Mouse (Mus musculus) spleen, adult 2 months (tissue): Measurements from ENCODE around the gene Stox1. TPM values are rescaled to one million over a fixed set of nuclear protein-coding genes. Genes with fewer than 3 reads are reported as not detected.
A peak's percentile ranks its signal among the peaks of the same experiment; 100 is the strongest.

Source experiments
- DNase-seq, 2 experiments: peaks; one replicate each; pipeline versions ENCODE4 v3.0.0 to v3.0.0-alpha.2; 2012 to 2021; ENCODE audit warnings: low spot score in 2 of 2, low read depth in 1 of 2
- H3K27ac ChIP-seq: fragments of 200-500 bp; 2 replicates; pipeline ENCODE4 v1.5.1; 2012; ENCODE audit warnings: low read length, inconsistent platforms; ENCODE audit not compliant: insufficient read depth
- H3K27me3 ChIP-seq: fragments of 200-500 bp; 2 replicates; pipeline ENCODE4 v1.6.1; 2012; ENCODE audit warnings: mild to moderate bottlenecking, moderate library complexity, low read length, inconsistent platforms; ENCODE audit not compliant: control insufficient read depth, insufficient read depth
- H3K36me3 ChIP-seq: fragments of 200-500 bp; 2 replicates; pipeline ENCODE4 v1.6.1; 2012; ENCODE audit warnings: mild to moderate bottlenecking, low read length, inconsistent platforms; ENCODE audit not compliant: control insufficient read depth, insufficient read depth
- H3K4me1 ChIP-seq: fragments of 200-500 bp; 2 replicates; pipeline ENCODE4 v1.6.1; 2011; ENCODE audit warnings: inconsistent platforms; ENCODE audit not compliant: control insufficient read depth, insufficient read depth, insufficient read length
- H3K4me3 ChIP-seq: fragments of 200-500 bp; 2 replicates; pipeline ENCODE4 v1.5.1; 2011; ENCODE audit warnings: mild to moderate bottlenecking, inconsistent platforms; ENCODE audit not compliant: insufficient read depth, insufficient read length; ENCODE audit errors: extremely low read depth
- CTCF ChIP-seq: fragments of 200-500 bp; IDR thresholded peaks from 2 replicates; pipeline ENCODE4 v1.5.1; 2011; ENCODE audit warnings: mild to moderate bottlenecking, inconsistent platforms; ENCODE audit not compliant: insufficient read depth, insufficient read length, insufficient replicate concordance; ENCODE audit errors: extremely low read depth
- POLR2A ChIP-seq: fragments of 200-500 bp; IDR thresholded peaks from 2 replicates; pipeline ENCODE4 v1.6.1; 2011; ENCODE audit warnings: low read depth, low read length, inconsistent platforms
- WGBS: fragments of 180-500 bp; shearing (Covaris S2); methylation state at CpG from one replicate; pipeline ENCODE4 v1.1.7; 2018; 5-methylcytosine and 5-hydroxymethylcytosine counted together
- polyA plus RNA-seq: library from polyadenylated mRNA; depleted of rRNA; stranded (reverse); fragments of >200 nt; gene quantifications from 2 replicates; pipeline ENCODE4 v1.2.3, GENCODE M21; 2012

Gene Stox1
- polyA plus RNA-seq, 1 experiment, result 0.20 TPM

DNA sequence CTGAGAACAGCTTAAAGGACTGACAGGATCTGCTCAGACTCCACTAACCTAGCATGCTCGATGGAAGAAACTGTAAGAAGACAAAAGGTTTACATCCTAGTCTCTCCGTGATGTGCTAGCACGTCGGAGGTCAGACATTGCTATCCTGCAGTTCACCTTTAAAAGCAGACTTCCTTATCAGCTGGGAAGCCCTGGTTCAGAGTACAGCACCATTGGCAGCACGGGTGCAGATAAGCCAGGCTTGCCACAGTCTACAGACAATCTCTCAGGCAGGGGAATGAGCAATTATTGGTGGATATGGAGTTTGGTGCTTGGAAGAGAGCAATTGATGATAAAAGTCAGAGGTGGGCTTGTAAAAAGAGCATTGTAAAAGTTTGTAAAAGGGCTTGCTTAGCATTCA lies 57.9 kb downstream of the Stox1 start:
- no peak overlapping the region for H3K27ac ChIP-seq
- H3K4me3 ChIP-seq, result no peak overlapping the region
- no peak for TF ChIP-seq CTCF
- TF ChIP-seq POLR2A, result no peak
- DNase-seq, result no peak
- H3K4me1 ChIP-seq, result peaks cover 7% of the 10 kb centered on the region; the same call in 1 of the 2 replicates
- WGBS, result 77% methylated on average over 5 of the region's 5 CpGs
- no peaks in the 10 kb centered on the region for H3K27me3 ChIP-seq
- no peaks in the 10 kb centered on the region for H3K36me3 ChIP-seq

- no peaks in the 10 kb centered on the region for H3K36me3 ChIP-seq
- H3K4me1 ChIP-seq, result peaks cover 7% of the 10 kb centered on the region; the same call in 1 of the 2 replicates
- WGBS, result 5% methylated on average over 27 of the region's 27 CpGs
- H3K27me3 ChIP-seq, result no peaks in the 10 kb centered on the region
- TF ChIP-seq CTCF, result no peak
- no peak for TF ChIP-seq POLR2A
- H3K4me3 ChIP-seq, result peak overlapping the region; percentile 59
- DNase-seq, result peak in 1 of 2 experiments; percentile 51
- peak overlapping the region; percentile 24; the same call in 1 of the 2 replicates for H3K27ac ChIP-seq
Measured at GRCm38 (mm10) chr10:62664963-62665590, 60.9 kb downstream of the Stox1 start.

GRCm38 (mm10) chr10:62664171-62664570 lies 61.8 kb downstream of the Stox1 start:
- no peak for DNase-seq
- no peaks in the 10 kb centered on the region for H3K27me3 ChIP-seq
- TF ChIP-seq POLR2A (no peak), CTCF (no peak)
- no peak overlapping the region for H3K27ac ChIP-seq
- H3K36me3 ChIP-seq, result no peaks in the 10 kb centered on the region
- WGBS, result 90% methylated on average over 10 of the region's 10 CpGs
- H3K4me3 ChIP-seq, result no peak overlapping the region
- peaks cover 7% of the 10 kb centered on the region; the same call in 1 of the 2 replicates for H3K4me1 ChIP-seq

DNA sequence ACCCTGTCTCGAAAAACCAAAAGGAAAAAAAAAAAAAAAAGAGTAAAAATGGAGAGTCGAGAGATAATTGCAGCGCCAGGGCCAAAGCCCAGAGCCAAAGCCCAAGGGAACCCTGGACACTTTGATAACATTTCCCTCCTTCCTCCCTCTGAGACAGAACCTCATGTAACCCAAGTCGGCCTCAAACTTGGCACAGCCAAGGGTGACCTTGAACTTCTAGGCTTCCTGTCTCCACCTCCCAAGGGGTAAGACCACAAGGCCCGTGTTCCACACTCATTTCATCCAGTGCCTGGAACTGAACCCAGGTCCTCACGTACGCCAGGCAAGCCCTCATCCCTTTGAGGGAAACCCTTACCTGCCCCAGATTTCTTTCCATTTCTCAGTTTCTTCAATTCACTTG lies 69.2 kb downstream of the Stox1 start:
- Histone ChIP-seq H3K4me1 (no peaks in the 10 kb centered on the region), H3K27ac (no peak overlapping the region), H3K27me3 (no peaks in the 10 kb centered on the region), H3K4me3 (no peak overlapping the region), H3K36me3 (no peaks in the 10 kb centered on the region)
- WGBS, result 80% methylated on average over 7 of the region's 7 CpGs
- TF ChIP-seq POLR2A, result no peak
- no peak for TF ChIP-seq CTCF
- DNase-seq, result no peak

DNA sequence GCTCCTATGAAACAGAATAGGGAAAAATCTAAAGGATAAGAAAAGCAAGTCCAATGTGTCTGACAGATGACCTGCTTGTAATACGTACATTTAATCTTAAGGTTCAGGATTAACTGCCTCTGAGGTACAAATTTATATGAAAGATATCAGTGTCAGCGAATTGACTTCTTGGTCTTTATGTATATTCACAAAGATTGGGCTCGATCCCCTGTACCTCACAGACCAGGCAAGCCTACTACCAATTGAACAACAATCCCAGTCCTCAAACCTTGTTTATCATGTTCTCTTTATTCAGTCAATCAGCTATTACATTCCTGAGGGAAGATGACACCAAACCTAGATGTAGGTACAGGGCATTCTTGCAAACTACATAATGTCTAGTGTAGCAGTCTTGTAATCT lies 74.0 kb downstream of the Stox1 start:
- H3K27ac ChIP-seq, result peak overlapping the region; percentile 78
- H3K4me3 ChIP-seq, result peak overlapping the region; percentile 98
- no peaks in the 10 kb centered on the region for H3K27me3 ChIP-seq
- TF ChIP-seq POLR2A (no peak), CTCF (no peak)
- no peak for DNase-seq
- peaks cover 2% of the 10 kb centered on the region; the same call in 1 of the 2 replicates for H3K4me1 ChIP-seq
- 29% methylated on average over 3 of the region's 3 CpGs for WGBS
- no peaks in the 10 kb centered on the region; the same call in 1 of the 2 replicates for H3K36me3 ChIP-seq

- peak within 1 kb of the TSS; percentile 98 for H3K4me3 ChIP-seq
- TF ChIP-seq CTCF (no peak), POLR2A (peak; percentile 45; the same call in 1 of the 2 replicates)
- DNase-seq, result peak; percentile 97
- under 1% methylated on average over 88 of the region's 89 CpGs for WGBS
- H3K27ac ChIP-seq, result peak within 1 kb of the TSS; percentile 98
- H3K27me3 ChIP-seq, result no peaks in the 10 kb centered on the region
- peaks cover 2% of the 10 kb centered on the region; the same call in 1 of the 2 replicates for H3K36me3 ChIP-seq
- H3K4me1 ChIP-seq, result peaks cover 2% of the 10 kb centered on the region; the same call in 1 of the 2 replicates
Measured at GRCm38 (mm10) chr10:62650881-62651810, 74.8 kb downstream of the Stox1 start, which contains the start of gene Ddx50. TSS of gene Ddx50 (minus strand) at chr10:62651218.
